Mouse (Mus musculus): ENCODE measurements around the gene Syne3.

The Syne3 gene

GRCm38 (mm10) chr12:105009370-105010212, at the start of gene Syne3:
TSS of gene Syne3 (minus strand) at chr12:105009809.
- DNase-seq (ENCODE audit: extremely low spot score, low spot score), result peak; percentile 65

- no peak for DNase-seq (ENCODE audit: extremely low spot score, low spot score)
Measured at GRCm38 (mm10) chr12:105055308-105055707, 45.7 kb upstream of the Syne3 start.

GRCm38 (mm10) chr12:105054041-105054440, 44.4 kb upstream of the Syne3 start:
- no peak for DNase-seq (ENCODE audit: extremely low spot score, low spot score)

- DNase-seq (ENCODE audit: extremely low spot score, low spot score), result peak; percentile 59
Measured at GRCm38 (mm10) chr12:105050898-105051297, 41.3 kb upstream of the Syne3 start.

- DNase-seq (ENCODE audit: extremely low spot score, low spot score), result no peak
Measured at GRCm38 (mm10) chr12:105049813-105050212, 40.2 kb upstream of the Syne3 start.

GRCm38 (mm10) chr12:105048301-105048863, 38.8 kb upstream of the Syne3 start:
- DNase-seq (ENCODE audit: extremely low spot score, low spot score), result no peak

- DNase-seq (ENCODE audit: extremely low spot score, low spot score), result no peak
Measured at GRCm38 (mm10) chr12:105044775-105045174, 35.2 kb upstream of the Syne3 start.

- no peak for DNase-seq (ENCODE audit: extremely low spot score, low spot score)
Measured at GRCm38 (mm10) chr12:105043081-105043480, 33.5 kb upstream of the Syne3 start.

- no peak for DNase-seq (ENCODE audit: extremely low spot score, low spot score)
Measured at GRCm38 (mm10) chr12:105040950-105041349, 31.3 kb upstream of the Syne3 start.

- DNase-seq (ENCODE audit: extremely low spot score, low spot score), result no peak
Measured at GRCm38 (mm10) chr12:105039578-105040289, 30.1 kb upstream of the Syne3 start.

GRCm38 (mm10) chr12:105038918-105039317, 29.3 kb upstream of the Syne3 start:
- no peak for DNase-seq (ENCODE audit: extremely low spot score, low spot score)

GRCm38 (mm10) chr12:105038211-105038610, 28.6 kb upstream of the Syne3 start:
- DNase-seq (ENCODE audit: extremely low spot score, low spot score), result no peak

GRCm38 (mm10) chr12:105034130-105034769, 24.6 kb upstream of the Syne3 start:
- DNase-seq (ENCODE audit: extremely low spot score, low spot score), result no peak

- no peak for DNase-seq (ENCODE audit: extremely low spot score, low spot score)
Measured at GRCm38 (mm10) chr12:105032832-105033775, 23.5 kb upstream of the Syne3 start.

- DNase-seq (ENCODE audit: extremely low spot score, low spot score), result peak; percentile 97
Measured at GRCm38 (mm10) chr12:105032147-105032831, 22.7 kb upstream of the Syne3 start, which contains the start of gene Glrx5. TSS of gene Glrx5 (plus strand) at chr12:105032688.

GRCm38 (mm10) chr12:105031081-105032058, 21.8 kb upstream of the Syne3 start:
- DNase-seq (ENCODE audit: extremely low spot score, low spot score), result peak; percentile 34

- DNase-seq (ENCODE audit: extremely low spot score, low spot score), result no peak
Measured at GRCm38 (mm10) chr12:105029890-105030289, 20.3 kb upstream of the Syne3 start.

GRCm38 (mm10) chr12:105027323-105027991, 17.8 kb upstream of the Syne3 start:
- peak; percentile 69 for DNase-seq (ENCODE audit: extremely low spot score, low spot score)
